ENCODE assay signal across 14 mouse cellular contexts in the genomic region with DNA sequence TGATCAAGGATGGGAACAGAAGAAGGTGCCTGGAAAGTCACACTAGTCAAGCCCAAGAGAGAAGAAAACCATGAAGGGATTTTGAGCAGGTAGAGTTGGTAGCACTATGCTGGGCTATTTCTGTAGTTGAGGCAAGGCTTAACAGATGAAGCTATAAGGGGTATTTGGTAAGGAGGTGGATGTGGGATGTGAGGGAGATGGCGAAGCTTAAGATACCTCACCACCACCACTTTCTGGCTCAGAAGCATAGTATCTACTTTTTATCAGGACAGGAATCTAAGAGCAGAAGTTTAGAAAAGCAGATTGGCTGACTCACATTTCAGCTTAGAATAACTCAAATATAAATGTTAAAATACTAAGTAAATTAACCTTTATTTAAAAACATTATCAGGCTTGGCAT.
"Had no signal": no experiment of that assay in that cellular context is flagged by ENCODE, and none has a peak within 500 bp of the region (broad histone marks: within the 10 kb centered on the region; RNA-seq: fewer than 3 reads in every experiment).

No protein-coding gene starts in this region.

- DNase-seq: forebrain, postnatal 0 days; gastrocnemius, postnatal 14 days; gastrocnemius, postnatal 36 days; heart, adult 11 months; heart, adult 2 months; heart, postnatal 14 days; heart, postnatal 36 days; kidney, adult 11 months; kidney, adult 2 months; kidney, postnatal 10 days; kidney, postnatal 25 days; kidney, postnatal 4 days; liver; liver, embryonic 13.5 days had no signal
